Comparison of ENCODE assay signal across 8 mouse cellular contexts in the genomic region with DNA sequence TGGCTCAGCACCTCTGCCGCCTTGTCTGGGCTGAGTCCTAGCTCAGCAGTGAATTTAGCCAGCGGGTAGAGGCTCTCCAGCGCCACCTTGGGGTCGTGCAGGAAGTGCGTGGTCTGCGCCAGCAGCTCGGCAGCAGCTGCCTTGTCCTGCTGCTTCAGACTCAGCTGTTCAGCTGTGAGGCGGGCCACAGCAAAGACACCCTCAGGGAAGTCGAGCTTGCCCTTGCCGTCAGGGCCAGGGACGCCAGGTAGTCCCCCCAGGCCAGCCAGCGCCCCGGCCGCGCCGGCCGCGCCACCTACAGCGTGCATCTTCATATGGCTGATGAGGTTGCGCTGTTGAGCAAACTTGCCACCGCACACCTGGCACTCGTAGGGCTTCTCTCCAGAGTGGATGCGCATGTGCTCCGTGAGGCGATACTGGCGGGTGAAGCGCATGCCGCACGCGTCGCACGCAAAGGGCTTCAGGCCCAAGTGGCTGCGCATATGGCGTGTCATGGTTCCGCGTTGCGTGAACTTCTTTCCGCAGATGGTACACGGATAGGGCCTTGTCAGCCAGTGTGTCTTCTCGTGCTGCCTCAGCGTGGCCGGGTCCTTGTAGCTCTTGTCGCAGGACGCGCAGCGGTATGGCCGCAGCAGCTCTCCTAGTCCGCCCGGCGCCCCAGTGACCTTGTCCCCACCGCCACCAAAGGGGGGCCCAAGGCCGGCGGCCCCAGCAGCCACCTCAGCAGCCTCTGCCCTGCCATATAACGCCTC. TPM values are rescaled to one million over a fixed set of nuclear protein-coding genes. Genes with fewer than 3 reads are reported as not detected.
A peak's percentile ranks its signal among the peaks of the same experiment; 100 is the strongest.
DNase-seq lines count a peak whose midpoint lies in the region; ATAC-seq lines count a peak whose summit lies in the region.

No protein-coding gene starts in this region.

- no peak for ATAC-seq in cerebellum, adult (ENCODE audit: insufficient number of reproducible peaks, low FRiP score, low TSS enrichment)
- no peak for ATAC-seq in embryonic facial prominence, embryonic 11.5 days (replicated peaks; ENCODE audit: insufficient number of reproducible peaks, low FRiP score, low TSS enrichment, low read depth)
- ATAC-seq in limb, embryonic 15.5 days (ENCODE audit: insufficient number of reproducible peaks, low FRiP score, low TSS enrichment, low read depth), result no peak
- no peak for ATAC-seq in midbrain, embryonic 15.5 days (replicated peaks)
- ATAC-seq in stomach, embryonic 14.5 days (ENCODE audit: insufficient number of reproducible peaks, insufficient read depth, low FRiP score, low read depth), result no peak

- H3K27ac ChIP-seq in embryonic facial prominence, embryonic 11.5 days (replicated peaks; ENCODE audit: low read depth, low read length), result no peak overlapping the region
- peak overlapping the region; percentile 92 for H3K27ac ChIP-seq in limb, embryonic 15.5 days
- no peak overlapping the region for H3K27ac ChIP-seq in midbrain, embryonic 15.5 days
- H3K27ac ChIP-seq in stomach, embryonic 14.5 days (ENCODE audit: low read length), result peak overlapping the region; percentile 98

- H3K36me3 ChIP-seq in embryonic facial prominence, embryonic 11.5 days (replicated peaks; ENCODE audit: control insufficient read depth, insufficient read depth, low read depth, low read length), result peaks cover 6% of the 10 kb centered on the region
- peaks cover 47% of the 10 kb centered on the region for H3K36me3 ChIP-seq in limb, embryonic 15.5 days
- 0 out of 2 replicates have a peak, but pooled peaks cover 2% of the 10 kb centered on the region for H3K36me3 ChIP-seq in midbrain, embryonic 15.5 days (replicated peaks)
- peaks cover 48% of the 10 kb centered on the region for H3K36me3 ChIP-seq in stomach, embryonic 14.5 days (ENCODE audit: control insufficient read depth, insufficient read depth, low read length)

- peaks cover 15% of the 10 kb centered on the region for H3K4me1 ChIP-seq in embryonic facial prominence, embryonic 11.5 days (ENCODE audit: control insufficient read depth, insufficient read depth, low read length)
- H3K4me1 ChIP-seq in limb, embryonic 15.5 days, result peaks cover 85% of the 10 kb centered on the region
- peaks cover 53% of the 10 kb centered on the region for H3K4me1 ChIP-seq in midbrain, embryonic 15.5 days
- peaks cover 41% of the 10 kb centered on the region for H3K4me1 ChIP-seq in stomach, embryonic 14.5 days (ENCODE audit: control insufficient read depth, insufficient read depth, low read length)

- WGBS in embryonic facial prominence, embryonic 11.5 days, result 3% methylated on average over 54 of the region's 54 CpGs
- 9% methylated on average over 54 of the region's 54 CpGs for WGBS in limb, embryonic 15.5 days
- 5% methylated on average over 54 of the region's 54 CpGs for WGBS in midbrain, embryonic 15.5 days
- 14% methylated on average over 52 of the region's 54 CpGs for WGBS in stomach, embryonic 14.5 days

- H3K4me2 ChIP-seq in embryonic facial prominence, embryonic 11.5 days (ENCODE audit: low read depth, low read length), result peak overlapping the region; percentile 94
- H3K4me2 ChIP-seq in limb, embryonic 15.5 days, result peak overlapping the region; percentile 93
- peak overlapping the region; percentile 95 for H3K4me2 ChIP-seq in midbrain, embryonic 15.5 days
- H3K4me2 ChIP-seq in stomach, embryonic 14.5 days (replicated peaks; ENCODE audit: low read depth, low read length), result peak overlapping the region; percentile 63

- H3K27me3 ChIP-seq in embryonic facial prominence, embryonic 11.5 days (ENCODE audit: control insufficient read depth, insufficient read depth, low read length), result peaks cover 66% of the 10 kb centered on the region
- peaks cover 56% of the 10 kb centered on the region for H3K27me3 ChIP-seq in limb, embryonic 15.5 days
- H3K27me3 ChIP-seq in midbrain, embryonic 15.5 days (replicated peaks), result peaks cover 67% of the 10 kb centered on the region
- H3K27me3 ChIP-seq in stomach, embryonic 14.5 days (ENCODE audit: control insufficient read depth, insufficient read depth, low read length), result no peaks in the 10 kb centered on the region

- DNase-seq in cerebellum, adult 11-12 months, result peak; percentile 54
- peak; percentile 64 for DNase-seq in embryonic facial prominence, embryonic 11.5 days (ENCODE audit: low spot score)
- DNase-seq in heart, adult 8-10 months (ENCODE audit: low spot score), result peak; percentile 89
- peak; percentile 88 for DNase-seq in kidney, adult 18-20 months

- peak overlapping the region; percentile 41 for H3K9ac ChIP-seq in embryonic facial prominence, embryonic 11.5 days (replicated peaks; ENCODE audit: low read length)
- peak overlapping the region; percentile 65 for H3K9ac ChIP-seq in limb, embryonic 15.5 days
- H3K9ac ChIP-seq in midbrain, embryonic 15.5 days, result no peak overlapping the region
- peak overlapping the region; percentile 97 for H3K9ac ChIP-seq in stomach, embryonic 14.5 days (replicated peaks; ENCODE audit: low read depth, low read length)

- no peaks in the 10 kb centered on the region for H3K9me3 ChIP-seq in embryonic facial prominence, embryonic 11.5 days (replicated peaks; ENCODE audit: control insufficient read depth, low read length)
- H3K9me3 ChIP-seq in limb, embryonic 15.5 days, result no peaks in the 10 kb centered on the region
- H3K9me3 ChIP-seq in midbrain, embryonic 15.5 days, result no peaks in the 10 kb centered on the region
- H3K9me3 ChIP-seq in stomach, embryonic 14.5 days (ENCODE audit: control insufficient read depth, low read depth, low read length), result no peaks in the 10 kb centered on the region

- peak overlapping the region; percentile 44 for H3K4me3 ChIP-seq in embryonic facial prominence, embryonic 11.5 days (ENCODE audit: low read depth, low read length)
- peak overlapping the region; percentile 71 for H3K4me3 ChIP-seq in limb, embryonic 15.5 days
- peak overlapping the region; percentile 44 for H3K4me3 ChIP-seq in midbrain, embryonic 15.5 days
- H3K4me3 ChIP-seq in stomach, embryonic 14.5 days (ENCODE audit: low read depth, low read length), result peak overlapping the region; percentile 85

RNA-seq across cellular contexts. Expression of a gene that starts 3.7 kb away (rescaled TPM):
- 3.2 and 3.6 TPM in 2 replicates for polyA plus RNA-seq in embryonic facial prominence, embryonic 11.5 days (2014; fragmentation: Nextera tagmentation; extraction: Ambion mirVana)
- total RNA-seq in heart, adult 8-10 months (2022), result 10 to 100 TPM in 3 of 4 experiments, 1 to 10 TPM in 1; 7.6 to 19.4 (median 16.8) TPM
- 17.2 and 21.2 TPM in 2 replicates for polyA plus RNA-seq in limb, embryonic 15.5 days (2015; fragmentation: Nextera tagmentation; extraction: Ambion mirVana)
- polyA plus RNA-seq in midbrain, embryonic 15.5 days (2015; fragmentation: Nextera tagmentation; extraction: Ambion mirVana), result 2.8 and 3.2 TPM in 2 replicates
- 13.8 and 16.9 TPM in 2 replicates for polyA plus RNA-seq in stomach, embryonic 14.5 days (2014; fragmentation: Nextera tagmentation; extraction: Ambion mirVana)

RNA-seq across cellular contexts. Expression of a gene that starts 13.0 kb away (rescaled TPM):
- 37.3 and 37.5 TPM in 2 replicates for polyA plus RNA-seq in embryonic facial prominence, embryonic 11.5 days (2014; fragmentation: Nextera tagmentation; extraction: Ambion mirVana)
- total RNA-seq in heart, adult 8-10 months (2022), result 1 to 10 TPM; 5.6 to 6.9 (median 5.9) TPM
- polyA plus RNA-seq in limb, embryonic 15.5 days (2015; fragmentation: Nextera tagmentation; extraction: Ambion mirVana), result 22.5 and 23.3 TPM in 2 replicates
- polyA plus RNA-seq in midbrain, embryonic 15.5 days (2015; fragmentation: Nextera tagmentation; extraction: Ambion mirVana), result 15.4 and 18.3 TPM in 2 replicates
- 26.7 and 29.1 TPM in 2 replicates for polyA plus RNA-seq in stomach, embryonic 14.5 days (2014; fragmentation: Nextera tagmentation; extraction: Ambion mirVana)

RNA-seq across cellular contexts. Expression of a gene that starts 25.4 kb away (rescaled TPM):
- 20.0 and 23.2 TPM in 2 replicates for polyA plus RNA-seq in embryonic facial prominence, embryonic 11.5 days (2014; fragmentation: Nextera tagmentation; extraction: Ambion mirVana)
- total RNA-seq in heart, adult 8-10 months (2022), result 10 to 100 TPM in 2 of 4 experiments, 1 to 10 TPM in 2; 8.1 to 11.2 (median 9.7) TPM
- 21.1 and 23.3 TPM in 2 replicates for polyA plus RNA-seq in limb, embryonic 15.5 days (2015; fragmentation: Nextera tagmentation; extraction: Ambion mirVana)
- 13.1 and 14.0 TPM in 2 replicates for polyA plus RNA-seq in midbrain, embryonic 15.5 days (2015; fragmentation: Nextera tagmentation; extraction: Ambion mirVana)
- 20.1 and 20.5 TPM in 2 replicates for polyA plus RNA-seq in stomach, embryonic 14.5 days (2014; fragmentation: Nextera tagmentation; extraction: Ambion mirVana)

RNA-seq across cellular contexts. Expression of a gene that starts 28.0 kb away (rescaled TPM):
- polyA plus RNA-seq in embryonic facial prominence, embryonic 11.5 days (2014; fragmentation: Nextera tagmentation; extraction: Ambion mirVana), result 2.0 and 2.6 TPM in 2 replicates
- 1 to 10 TPM; 5.2 to 7.9 (median 6.8) TPM for total RNA-seq in heart, adult 8-10 months (2022)
- 4.9 and 5.8 TPM in 2 replicates for polyA plus RNA-seq in limb, embryonic 15.5 days (2015; fragmentation: Nextera tagmentation; extraction: Ambion mirVana)
- polyA plus RNA-seq in midbrain, embryonic 15.5 days (2015; fragmentation: Nextera tagmentation; extraction: Ambion mirVana), result 15.7 and 18.3 TPM in 2 replicates
- 0.88 and 1.7 TPM in 2 replicates for polyA plus RNA-seq in stomach, embryonic 14.5 days (2014; fragmentation: Nextera tagmentation; extraction: Ambion mirVana)

Comparison
In these comparisons a context has a peak if more than half of its experiments do, and no peak if none do; other contexts are left out.
1. H3K27ac ChIP-seq: peak in limb, embryonic 15.5 days (single experiment) and stomach, embryonic 14.5 days (single experiment); none in embryonic facial prominence, embryonic 11.5 days (single experiment) and midbrain, embryonic 15.5 days (single experiment).
2. Peak in every context shown above with its lines, with median percentiles within 50 percentile points of each other: DNase-seq, H3K4me2 ChIP-seq and H3K4me3 ChIP-seq.